Mouse (Mus musculus) cortical plate, adult 2 months (tissue): ENCODE data around the gene Ddx50. TPM values are rescaled to one million over a fixed set of nuclear protein-coding genes. Genes with fewer than 3 reads are reported as not detected.
"Not testable (repeated sequence)": the region's sequence is repeated elsewhere in the genome, so short reads cannot be mapped to it uniquely, and the experiment has no call there.

Experiments used
- H3K27ac ChIP-seq: fragments of 200-500 bp; 2 replicates; pipeline ENCODE4 v1.5.1; 2012; ENCODE audit warnings: low read length, control low read depth, inconsistent platforms; ENCODE audit not compliant: insufficient read depth
- H3K4me1 ChIP-seq: fragments of 200-500 bp; 2 replicates; pipeline ENCODE4 v1.6.1; 2011; ENCODE audit warnings: low read length; ENCODE audit not compliant: control insufficient read depth, insufficient read depth
- H3K4me3 ChIP-seq: fragments of 200-500 bp; 2 replicates; pipeline ENCODE4 v1.5.1; 2011; ENCODE audit warnings: mild to moderate bottlenecking, low read length, control low read depth; ENCODE audit not compliant: insufficient read depth
- CTCF ChIP-seq: fragments of 200-500 bp; IDR thresholded peaks from 2 replicates; pipeline ENCODE4 v1.5.1; 2011; ENCODE audit warnings: mild to moderate bottlenecking, control low read depth, low read length; ENCODE audit not compliant: insufficient read depth; ENCODE audit errors: extremely low read depth
- POLR2A ChIP-seq: fragments of 200-500 bp; IDR thresholded peaks from 2 replicates; pipeline ENCODE4 v1.6.1; 2011; ENCODE audit warnings: mild to moderate bottlenecking, low read length, control low read depth; ENCODE audit not compliant: insufficient read depth; ENCODE audit errors: extremely low read depth
- polyA plus RNA-seq: library from polyadenylated mRNA; depleted of rRNA; stranded (reverse); fragments of >200 nt; gene quantifications from 2 replicates; pipeline ENCODE4 v1.2.3, GENCODE M21; 2012

Gene Ddx50
- polyA plus RNA-seq, 1 experiment, result 77.5 TPM

DNA sequence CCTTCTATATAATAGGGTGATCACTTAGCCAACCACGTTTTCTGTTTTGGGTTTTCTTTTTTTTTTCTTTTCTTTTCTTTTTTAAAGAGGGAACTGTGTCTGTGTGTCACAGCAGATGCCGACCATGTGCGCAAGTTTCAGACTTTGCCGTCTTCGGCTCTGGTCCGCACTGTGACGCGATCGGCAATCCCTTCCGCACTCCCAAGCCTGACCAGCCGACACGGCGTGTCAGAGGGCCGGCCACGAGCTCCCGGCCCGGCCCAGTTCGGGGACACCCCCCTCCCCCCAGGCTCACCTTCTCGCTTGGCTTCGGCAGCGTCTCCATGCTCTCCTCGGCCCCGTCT is 49.2 kb downstream of the Ddx50 start:
- TF ChIP-seq CTCF, result no peak
- TF ChIP-seq POLR2A, result no peak
- Histone ChIP-seq H3K4me3 (peak overlapping the region; percentile 76), H3K27ac (no peak overlapping the region), H3K4me1 (peaks cover 2% of the 10 kb centered on the region; the same call in 1 of the 2 replicates)

DNA sequence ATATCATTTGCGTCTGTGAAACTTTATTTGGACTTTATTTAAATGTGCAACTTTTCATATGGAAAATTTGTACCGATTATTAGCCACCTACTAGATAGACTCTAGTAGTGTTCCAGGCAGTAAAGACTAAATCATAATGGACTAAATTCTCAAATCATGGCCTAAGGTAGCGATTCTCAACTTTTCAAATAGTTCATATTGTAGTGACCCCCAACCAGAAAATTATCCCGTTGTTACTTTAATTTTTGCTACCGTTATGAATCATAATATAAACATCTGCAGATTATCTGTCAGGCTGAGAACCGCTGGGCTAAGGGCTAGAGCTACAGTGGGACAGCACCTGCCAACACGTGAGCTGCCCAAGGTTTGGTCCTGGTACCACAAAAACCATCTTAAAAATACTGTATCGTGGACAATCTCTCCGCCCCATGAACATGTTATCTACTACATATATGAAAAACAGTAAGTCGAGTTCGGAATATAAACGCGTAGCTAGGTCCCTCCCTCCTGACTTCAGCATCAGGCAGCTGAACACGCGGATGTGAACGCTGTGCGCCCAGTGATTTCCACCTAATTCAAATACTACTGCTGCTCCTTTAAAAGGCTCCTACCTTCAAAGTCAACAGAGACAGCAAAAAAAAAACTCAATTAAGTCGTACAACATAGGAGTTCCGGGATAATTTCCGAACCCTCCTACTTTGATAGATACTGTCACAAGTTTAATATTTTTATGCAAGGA is 49.8 kb downstream of the Ddx50 start:
- H3K4me3 ChIP-seq, result peak overlapping the region; percentile 76
- peaks cover 2% of the 10 kb centered on the region; the same call in 1 of the 2 replicates for H3K4me1 ChIP-seq
- H3K27ac ChIP-seq, result no peak overlapping the region
- no peak for TF ChIP-seq CTCF
- no peak for TF ChIP-seq POLR2A

DNA sequence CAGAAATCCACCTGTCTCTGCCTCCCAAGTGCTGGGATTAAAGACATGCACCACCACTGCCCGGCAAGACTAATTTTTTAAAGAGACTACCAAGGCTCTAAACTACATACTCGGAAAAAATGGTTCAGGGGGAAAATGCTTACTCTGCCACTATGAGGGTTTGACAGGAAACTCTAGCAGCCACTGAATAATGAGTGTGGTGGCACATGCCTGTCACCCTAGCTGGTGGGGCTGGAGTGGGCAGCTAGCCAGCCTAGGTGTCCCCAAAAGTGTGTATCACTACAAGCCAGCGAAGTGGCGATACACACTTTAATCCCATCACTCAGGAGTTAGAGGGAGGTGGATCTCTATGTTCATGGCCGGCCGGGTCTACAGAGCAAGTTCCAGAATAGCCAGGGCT is 51.0 kb downstream of the Ddx50 start:
- no peak for TF ChIP-seq CTCF
- no peak for TF ChIP-seq POLR2A
- H3K4me1 ChIP-seq, result peaks cover 2% of the 10 kb centered on the region; the same call in 1 of the 2 replicates
- H3K27ac ChIP-seq, result no peak overlapping the region
- H3K4me3 ChIP-seq, result no peak overlapping the region

DNA sequence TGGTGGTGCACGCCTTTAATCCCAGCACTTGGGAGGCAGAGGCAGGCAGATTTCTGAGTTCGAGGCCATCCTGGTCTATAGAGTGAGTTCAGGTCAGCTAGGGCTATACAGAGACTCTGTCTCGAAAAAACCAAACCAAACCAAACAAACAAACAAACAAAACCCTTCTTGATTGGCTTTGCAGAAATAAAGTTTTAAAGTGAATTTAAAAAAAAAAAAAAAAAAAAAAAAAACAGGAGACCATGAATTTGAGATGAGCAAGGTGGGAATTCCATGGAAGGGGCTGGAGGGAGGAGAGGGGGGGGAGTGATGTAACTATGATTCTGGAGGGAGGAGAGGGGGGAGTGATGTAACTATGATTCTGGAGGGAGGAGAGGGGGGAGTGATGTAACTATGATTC is 51.7 kb downstream of the Ddx50 start:
- H3K27ac ChIP-seq, H3K4me1 ChIP-seq, H3K4me3 ChIP-seq: not testable (repeated sequence)

DNA sequence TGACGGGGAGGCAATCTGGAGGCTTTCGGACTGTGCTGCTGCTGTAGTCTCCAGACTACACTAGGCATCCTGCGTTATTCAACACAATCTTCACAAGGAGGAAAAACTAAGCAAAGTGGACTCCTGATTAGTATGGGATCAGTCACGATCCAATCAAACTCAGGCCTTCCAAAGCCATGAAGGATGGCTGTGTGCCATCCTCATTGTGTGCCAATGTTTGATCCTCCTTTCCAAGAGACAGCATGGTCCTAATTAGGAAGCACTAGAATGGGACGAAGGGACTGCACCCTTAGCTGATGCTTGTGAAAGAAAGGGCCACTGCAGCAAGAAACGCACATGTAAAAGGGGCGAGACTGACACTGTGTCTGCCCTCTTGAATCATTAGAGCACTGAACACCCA is 58.5 kb downstream of the Ddx50 start:
- no peaks in the 10 kb centered on the region; the same call in 1 of the 2 replicates for H3K4me1 ChIP-seq
- TF ChIP-seq POLR2A (no peak), CTCF (no peak)
- H3K4me3 ChIP-seq, result no peak overlapping the region
- no peak overlapping the region for H3K27ac ChIP-seq

DNA sequence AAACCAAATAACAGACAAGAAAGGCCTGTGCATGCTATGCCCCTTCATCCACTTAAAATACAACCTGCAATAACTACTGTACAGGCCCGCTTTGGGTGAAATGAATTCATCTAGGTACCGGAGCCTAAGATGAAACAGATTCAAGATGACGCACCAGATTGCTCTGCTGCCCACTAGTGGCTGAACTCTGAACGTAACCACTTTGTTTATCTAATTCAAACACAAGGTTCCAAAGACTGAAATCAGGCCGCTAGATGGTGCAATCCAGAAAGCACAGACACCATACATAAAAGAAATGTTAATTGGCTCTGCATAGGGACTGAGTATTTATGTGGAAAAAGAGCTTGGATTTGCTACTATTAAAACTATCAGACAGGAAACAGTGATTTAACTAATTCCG is 60.8 kb downstream of the Ddx50 start:
- TF ChIP-seq POLR2A (no peak), CTCF (peak; percentile 93)
- no peak overlapping the region for H3K4me3 ChIP-seq
- no peaks in the 10 kb centered on the region; the same call in 1 of the 2 replicates for H3K4me1 ChIP-seq
- H3K27ac ChIP-seq, result no peak overlapping the region

DNA sequence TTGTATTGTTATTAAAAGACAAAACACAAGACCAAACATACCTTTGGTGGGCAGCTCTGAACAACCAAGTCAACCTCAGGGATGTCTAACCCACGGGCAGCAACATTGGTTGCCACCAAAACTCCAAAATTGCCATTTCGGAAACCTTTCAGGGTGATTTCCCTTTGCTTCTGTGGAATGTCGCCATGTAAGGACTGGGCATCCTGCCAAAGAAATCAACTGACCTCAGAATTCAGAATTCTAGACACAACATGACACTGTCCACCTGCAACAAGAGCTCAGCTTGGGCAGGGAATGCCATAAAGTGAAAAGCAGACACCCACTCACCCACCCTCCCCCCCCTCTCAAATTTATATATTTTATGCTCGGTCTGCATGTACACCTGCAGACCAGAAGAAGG is 62.4 kb downstream of the Ddx50 start:
- Histone ChIP-seq H3K27ac (no peak overlapping the region), H3K4me1 (no peaks in the 10 kb centered on the region; the same call in 1 of the 2 replicates), H3K4me3 (no peak overlapping the region)
- no peak for TF ChIP-seq POLR2A
- no peak for TF ChIP-seq CTCF

DNA sequence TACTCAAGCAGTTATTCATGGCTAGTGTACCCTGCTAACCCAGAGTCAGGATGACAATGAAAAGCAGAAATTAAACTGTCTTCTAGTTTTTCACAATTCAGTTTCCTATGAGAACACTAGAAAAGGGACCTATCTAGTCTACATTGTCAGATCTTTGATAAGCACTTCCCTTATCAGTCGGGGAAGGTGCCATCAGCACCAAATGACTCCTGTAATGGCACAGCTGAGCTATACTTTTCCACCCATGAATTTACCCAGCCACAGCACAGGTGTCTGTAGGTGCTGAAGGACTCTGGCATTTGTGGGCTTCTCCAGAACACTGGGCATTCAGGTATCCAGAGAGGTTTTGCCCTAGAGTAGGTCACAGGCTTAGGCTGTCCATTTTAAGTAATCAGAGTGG is 67.8 kb downstream of the Ddx50 start:
- no peak overlapping the region for H3K27ac ChIP-seq
- H3K4me1 ChIP-seq, result no peaks in the 10 kb centered on the region
- TF ChIP-seq CTCF, result no peak
- TF ChIP-seq POLR2A, result no peak
- no peak overlapping the region for H3K4me3 ChIP-seq

DNA sequence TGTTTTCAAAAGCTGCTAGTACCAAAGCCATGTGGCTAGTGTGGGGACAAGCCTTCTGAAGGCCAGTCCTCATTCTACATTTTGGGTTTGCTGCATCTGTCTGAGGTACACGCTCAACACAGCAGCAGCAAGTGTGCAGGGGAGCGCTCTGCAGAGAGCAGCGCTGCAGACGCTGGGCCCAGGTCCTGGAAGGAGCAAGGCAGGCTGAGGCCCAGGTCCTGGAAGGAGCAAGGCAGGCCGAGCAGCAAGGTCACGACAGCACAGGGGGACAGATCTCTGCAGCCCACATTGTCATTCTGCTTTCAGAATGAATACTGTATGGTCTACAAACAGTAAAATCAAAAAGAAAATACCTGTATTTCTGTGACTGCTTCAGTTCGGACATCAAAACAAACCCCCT is 68.3 kb downstream of the Ddx50 start:
- H3K4me3 ChIP-seq, result no peak overlapping the region
- no peaks in the 10 kb centered on the region for H3K4me1 ChIP-seq
- no peak overlapping the region for H3K27ac ChIP-seq
- TF ChIP-seq POLR2A (no peak), CTCF (no peak)

DNA sequence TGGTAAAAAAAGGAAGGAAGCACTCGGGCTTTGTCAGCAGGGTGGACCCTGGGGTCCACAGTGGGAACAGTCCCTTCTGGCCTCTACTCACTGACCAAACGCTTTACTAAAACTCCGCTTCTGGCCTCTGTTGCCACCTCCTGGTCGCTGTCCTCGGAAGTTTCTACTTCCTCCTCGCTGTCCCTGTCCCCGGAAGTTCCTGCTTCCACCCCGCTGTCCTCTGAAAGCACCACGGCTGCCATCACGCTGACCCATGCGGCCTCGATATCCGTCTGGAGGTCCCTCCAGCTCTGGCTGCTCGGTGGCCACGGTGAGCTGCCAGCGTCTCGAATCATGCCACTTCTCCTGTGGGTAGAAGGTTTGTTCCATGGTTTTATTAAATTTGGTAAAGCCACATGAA is 68.8 kb downstream of the Ddx50 start:
- H3K4me1 ChIP-seq, result no peaks in the 10 kb centered on the region
- H3K27ac ChIP-seq, result no peak overlapping the region
- no peak for TF ChIP-seq CTCF
- TF ChIP-seq POLR2A, result no peak
- H3K4me3 ChIP-seq, result no peak overlapping the region

DNA sequence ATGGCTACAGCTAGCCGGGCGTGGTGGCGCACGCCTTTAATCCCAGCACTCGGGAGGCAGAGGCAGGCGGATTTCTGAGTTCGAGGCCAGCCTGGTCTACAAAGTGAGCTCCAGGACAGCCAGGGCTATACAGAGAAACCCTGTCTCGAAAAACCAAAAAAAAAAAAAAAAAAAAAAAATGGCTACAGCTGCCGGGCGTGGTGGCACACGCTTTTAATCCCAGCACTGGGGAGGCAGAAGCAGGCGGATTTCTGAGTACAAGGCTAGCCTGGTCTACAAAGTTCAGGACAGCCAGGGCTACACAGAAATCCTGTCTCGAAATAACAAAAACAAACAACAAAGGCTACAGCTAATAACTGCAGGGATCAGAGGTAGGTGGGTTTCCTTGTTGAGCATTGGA is 71.9 kb downstream of the Ddx50 start:
- H3K4me1 ChIP-seq, H3K27ac ChIP-seq, H3K4me3 ChIP-seq: not testable (repeated sequence)
